Comparison of ENCODE assay signal across 8 mouse cellular contexts in the genomic region with DNA sequence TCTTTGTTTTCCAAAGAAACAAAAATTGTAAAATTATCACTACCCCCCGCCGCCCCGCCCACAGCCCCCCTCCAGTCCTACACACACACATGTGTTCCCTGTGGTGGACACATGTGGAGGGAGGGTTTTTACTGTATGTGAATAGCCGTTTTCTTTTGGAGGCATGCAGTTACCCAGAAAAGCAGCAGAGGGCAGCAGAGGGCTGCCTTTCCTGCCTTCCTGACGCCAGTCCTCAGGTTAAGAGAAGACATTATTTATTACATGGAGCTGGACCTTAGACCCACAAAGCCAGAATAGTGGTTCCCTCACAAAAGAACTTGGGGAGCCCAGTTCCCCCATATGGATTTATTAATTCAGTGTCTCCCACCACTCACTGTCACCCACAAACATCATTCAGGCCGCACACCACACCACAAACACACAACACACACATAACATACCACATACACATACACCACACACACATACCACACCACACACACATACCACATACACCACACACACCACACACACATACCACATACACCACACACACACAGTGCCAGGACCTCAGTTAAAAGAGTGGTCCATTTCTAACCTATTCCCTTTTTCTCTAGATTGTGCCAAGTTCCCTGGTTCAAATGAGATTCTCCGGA. TPM values are rescaled to one million over a fixed set of nuclear protein-coding genes. Genes with fewer than 3 reads are reported as not detected.
DNase-seq lines count a peak whose midpoint lies in the region; ATAC-seq and TF ChIP-seq lines count a peak whose summit lies in the region.

No protein-coding gene starts in this region.

- no peaks in the 10 kb centered on the region for H3K79me2 ChIP-seq in MEL (ENCODE audit: control insufficient read depth, insufficient read depth, low read length, poor library complexity)

- H3K36me3 ChIP-seq in MEL (ENCODE audit: control insufficient read depth in 1 of 2, insufficient read depth in 2 of 2, low read length in 2 of 2): peaks cover 0 to 17% of the 10 kb centered on the region in 2 experiments; a peak in 2 of 4 replicates
- H3K36me3 ChIP-seq in forebrain, embryonic 15.5 days: no peaks in the 10 kb centered on the region
- H3K36me3 ChIP-seq in lung, embryonic 16.5 days (ENCODE audit: control insufficient read depth, insufficient read depth, low read length): no peaks in the 10 kb centered on the region

- TF ChIP-seq CTCF in MEL (IDR thresholded peaks at IDR 0.05 in 2 of 3, conservative IDR thresholded peaks at IDR 0.05 in 1 of 3; ENCODE audit: control insufficient read depth in 1 of 3, insufficient read depth in 1 of 3, low read depth in 2 of 3, low read length in 3 of 3, poor library complexity in 1 of 3, severe bottlenecking in 1 of 3): peak; percentile 82 to 95 (median 88)

- H3K4me2 ChIP-seq in forebrain, embryonic 15.5 days (replicated peaks): no peak overlapping the region
- H3K4me2 ChIP-seq in lung, embryonic 16.5 days (ENCODE audit: low read depth, low read length): no peak overlapping the region

- no peak overlapping the region for H3K9ac ChIP-seq in MEL (ENCODE audit: control insufficient read depth, low read depth, low read length, poor library complexity, severe bottlenecking)
- no peak overlapping the region for H3K9ac ChIP-seq in forebrain, embryonic 15.5 days (replicated peaks)
- H3K9ac ChIP-seq in lung, embryonic 16.5 days (ENCODE audit: low read length): no peak overlapping the region

- WGBS in forebrain, embryonic 15.5 days: 25% methylated on average over 7 of the region's 7 CpGs
- 21% methylated on average over 7 of the region's 7 CpGs for WGBS in lung, embryonic 16.5 days

- peak; percentile 83 for DNase-seq in MEL (ENCODE audit: low read depth, low spot score)
- peak; percentile 64 for DNase-seq in cerebellum, adult 11 months
- peak; percentile 67 for DNase-seq in layer of hippocampus, adult 9-10 months (ENCODE audit: low spot score)
- peak; percentile 52 for DNase-seq in ovary, postnatal 14 days (ENCODE audit: low spot score)
- peak; percentile 70 for DNase-seq in thymus, postnatal 0 days (ENCODE audit: low spot score)

- no peak for TF ChIP-seq POLR2A in MEL (IDR thresholded peaks at IDR 0.05; ENCODE audit: control insufficient read depth in 1 of 2, insufficient read depth in 1 of 2, low read depth in 1 of 2, low read length in 2 of 2, poor library complexity in 1 of 2)

- peak; percentile 71 for ATAC-seq in forebrain, embryonic 15.5 days (replicated peaks)
- ATAC-seq in hematopoietic stem cell, adult 5-6 weeks (replicated peaks in 1 of 2; ENCODE audit: insufficient read depth in 1 of 2, low FRiP score in 2 of 2, low TSS enrichment in 1 of 2, low read depth in 1 of 2, poor library complexity in 2 of 2, severe bottlenecking in 2 of 2): peak; percentile 56 to 74; a peak in 3 of 4 replicates
- peak; percentile 43 for ATAC-seq in lung, embryonic 16.5 days (ENCODE audit: low read depth)

- no peak overlapping the region for H3K27ac ChIP-seq in MEL (ENCODE audit: control insufficient read depth, low read depth, low read length)
- H3K27ac ChIP-seq in forebrain, embryonic 15.5 days (replicated peaks): no peak overlapping the region
- H3K27ac ChIP-seq in lung, embryonic 16.5 days (ENCODE audit: low read length): no peak overlapping the region

- no peaks in the 10 kb centered on the region for H3K9me3 ChIP-seq in MEL (replicated peaks; ENCODE audit: insufficient read depth, low read length)
- H3K9me3 ChIP-seq in forebrain, embryonic 15.5 days: no peaks in the 10 kb centered on the region
- H3K9me3 ChIP-seq in lung, embryonic 16.5 days (ENCODE audit: control insufficient read depth, low read length): no peaks in the 10 kb centered on the region

- H3K4me3 ChIP-seq in MEL (ENCODE audit: control insufficient read depth in 1 of 2, insufficient read depth in 1 of 2, low read depth in 2 of 2, low read length in 2 of 2): no peak overlapping the region
- no peak overlapping the region for H3K4me3 ChIP-seq in forebrain, embryonic 15.5 days
- no peak overlapping the region for H3K4me3 ChIP-seq in lung, embryonic 16.5 days (ENCODE audit: low read length)

- TF ChIP-seq EP300 in MEL (IDR thresholded peaks at IDR 0.05; ENCODE audit: low read depth in 1 of 2, low read length in 2 of 2): no peak

- peaks cover 6 to 23% of the 10 kb centered on the region in 2 experiments for H3K4me1 ChIP-seq in MEL (ENCODE audit: control insufficient read depth in 1 of 2, insufficient read depth in 2 of 2, low read length in 2 of 2)
- H3K4me1 ChIP-seq in forebrain, embryonic 15.5 days: no peaks in the 10 kb centered on the region
- H3K4me1 ChIP-seq in lung, embryonic 16.5 days (replicated peaks; ENCODE audit: control insufficient read depth, insufficient read depth, low read length): no peaks in the 10 kb centered on the region

- peak; percentile 97 for TF ChIP-seq RAD21 in MEL (IDR thresholded peaks at IDR 0.05; ENCODE audit: low read depth, low read length)

- H3K27me3 ChIP-seq in MEL (ENCODE audit: control insufficient read depth in 1 of 2, insufficient read depth in 2 of 2, low read length in 2 of 2): peaks cover 0 to 1% of the 10 kb centered on the region in 2 experiments; a peak in 1 of 4 replicates
- H3K27me3 ChIP-seq in forebrain, embryonic 15.5 days: peaks cover 12% of the 10 kb centered on the region; the same call in 1 of the 2 replicates
- no peaks in the 10 kb centered on the region for H3K27me3 ChIP-seq in lung, embryonic 16.5 days (ENCODE audit: control insufficient read depth, insufficient read depth, low read depth, low read length)

TF ChIP-seq in MEL, 35 proteins besides CTCF, POLR2A, EP300 and RAD21:
- TF ChIP-seq SIN3A (IDR thresholded peaks at IDR 0.05; ENCODE audit: low read length): 0 out of 2 replicates have a peak, but pooled peaks have one; percentile 30
- no peak for TF ChIP-seq ZMIZ1 (IDR thresholded peaks at IDR 0.05; ENCODE audit: low read depth, low read length)
- TF ChIP-seq ZC3H11A (IDR thresholded peaks at IDR 0.05; ENCODE audit: low read depth, low read length): peak; percentile 96
- TF ChIP-seq MYB (IDR thresholded peaks at IDR 0.05; ENCODE audit: low read depth, low read length): no peak
- TF ChIP-seq HCFC1 (IDR thresholded peaks at IDR 0.05; ENCODE audit: low read depth, low read length): 0 out of 2 replicates have a peak, but pooled peaks have one; percentile 12
- no peak for TF ChIP-seq MAX (IDR thresholded peaks at IDR 0.05; ENCODE audit: low read length)
- no peak for TF ChIP-seq POLR2AphosphoS5 (IDR thresholded peaks at IDR 0.05; ENCODE audit: borderline replicate concordance, low read depth, low read length)
- TF ChIP-seq BHLHE40 (IDR thresholded peaks at IDR 0.05; ENCODE audit: borderline replicate concordance, low read depth, low read length): no peak
- TF ChIP-seq SMC3 (IDR thresholded peaks at IDR 0.05; ENCODE audit: low read depth, low read length): peak; percentile 96
- TF ChIP-seq ZKSCAN1 (IDR thresholded peaks at IDR 0.05; ENCODE audit: low read depth, low read length): no peak
- TF ChIP-seq JUND (IDR thresholded peaks at IDR 0.05; ENCODE audit: low read depth, low read length): no peak
- no peak for TF ChIP-seq POLR2AphosphoS2 (IDR thresholded peaks at IDR 0.05; ENCODE audit: low read length)
- no peak for TF ChIP-seq TCF12 (IDR thresholded peaks at IDR 0.05; ENCODE audit: low read depth, low read length)
- no peak for TF ChIP-seq NRF1 (IDR thresholded peaks at IDR 0.05; ENCODE audit: insufficient read depth, low read depth, low read length, poor library complexity, severe bottlenecking)
- no peak for TF ChIP-seq MAZ (IDR thresholded peaks at IDR 0.05; ENCODE audit: low read depth, low read length)
- TF ChIP-seq RCOR1 (IDR thresholded peaks at IDR 0.05; ENCODE audit: low read depth, low read length): no peak
- peak; percentile 21; the same call in 1 of the 2 replicates for TF ChIP-seq MXI1 (IDR thresholded peaks at IDR 0.05; ENCODE audit: low read depth, low read length)

RNA-seq across cellular contexts. Expression of a gene that starts 5.8 kb away (rescaled TPM):
- total RNA-seq in MEL (2012; rRNA removed): 10.4 and 11.7 TPM in 2 replicates
- polyA plus RNA-seq in MEL (2012; ENCODE audit: insufficient read depth in 1 of 2, insufficient read length in 2 of 2, low read depth in 1 of 2, low replicate concordance in 2 of 2, missing spikeins in 1 of 2): 10 to 100 TPM in 1 of 2 experiments, not detected in 1; 17.1 TPM
- 19.6 and 20.2 TPM in 2 replicates for polyA plus RNA-seq in forebrain, embryonic 15.5 days (2015; fragmentation: Nextera tagmentation; extraction: Ambion mirVana)
- total RNA-seq in hematopoietic stem cell, adult 5-6 weeks (2017): 62.3 and 65.2 TPM in 2 replicates
- polyA plus RNA-seq in lung, embryonic 16.5 days (2015; fragmentation: Nextera tagmentation; extraction: Ambion mirVana): 32.4 and 36.9 TPM in 2 replicates
- polyA plus RNA-seq in thymus, postnatal 0 days (2015; fragmentation: Nextera tagmentation; extraction: Ambion mirVana): 24.5 and 28.3 TPM in 2 replicates

RNA-seq across cellular contexts. Expression of a gene that starts 49.1 kb away (rescaled TPM):
- not detected in 2 replicates for total RNA-seq in MEL (2012; rRNA removed)
- polyA plus RNA-seq in MEL (2012; ENCODE audit: insufficient read depth in 1 of 2, insufficient read length in 2 of 2, low read depth in 1 of 2, low replicate concordance in 2 of 2, missing spikeins in 1 of 2): under 1 TPM in 1 of 2 experiments, not detected in 1; 0.15 TPM
- 0.59 TPM in 1 of 2 replicates, not detected in the other for polyA plus RNA-seq in forebrain, embryonic 15.5 days (2015; fragmentation: Nextera tagmentation; extraction: Ambion mirVana)
- total RNA-seq in hematopoietic stem cell, adult 5-6 weeks (2017): not detected in 2 replicates
- polyA plus RNA-seq in lung, embryonic 16.5 days (2015; fragmentation: Nextera tagmentation; extraction: Ambion mirVana): 0.19 TPM in 1 of 2 replicates, not detected in the other
- 0.27 and 0.35 TPM in 2 replicates for polyA plus RNA-seq in thymus, postnatal 0 days (2015; fragmentation: Nextera tagmentation; extraction: Ambion mirVana)

RNA-seq across cellular contexts. Expression of a gene that starts 52.9 kb away (rescaled TPM):
- total RNA-seq in MEL (2012; rRNA removed): 18.9 and 24.5 TPM in 2 replicates
- polyA plus RNA-seq in MEL (2012; ENCODE audit: insufficient read depth in 1 of 2, insufficient read length in 2 of 2, low read depth in 1 of 2, low replicate concordance in 2 of 2, missing spikeins in 1 of 2): 10 to 100 TPM in 1 of 2 experiments, not detected in 1; 23.4 TPM
- 34.6 and 37.5 TPM in 2 replicates for polyA plus RNA-seq in forebrain, embryonic 15.5 days (2015; fragmentation: Nextera tagmentation; extraction: Ambion mirVana)
- total RNA-seq in hematopoietic stem cell, adult 5-6 weeks (2017): 13.7 and 16.8 TPM in 2 replicates
- 38.6 and 45.1 TPM in 2 replicates for polyA plus RNA-seq in lung, embryonic 16.5 days (2015; fragmentation: Nextera tagmentation; extraction: Ambion mirVana)
- polyA plus RNA-seq in thymus, postnatal 0 days (2015; fragmentation: Nextera tagmentation; extraction: Ambion mirVana): 42.7 and 51.1 TPM in 2 replicates
